Mouse (Mus musculus): ENCODE measurements around the gene Klk1b3.
A peak's percentile ranks its signal among the peaks of the same experiment; 100 is the strongest.
"Not testable (repeated sequence)": the region's sequence is repeated elsewhere in the genome, so short reads cannot be mapped to it uniquely, and the experiment has no call there.

Klk1b3 gene

GRCm38 (mm10) chr7:44197891-44198290, at the start of gene Klk1b3:
Gene Klk1b3, plus strand, starts transcription at chr7:44198191.
- no peak for DNase-seq (ENCODE audit: low read depth, low spot score)

- no peak for DNase-seq (ENCODE audit: low read depth, low spot score)
These were observed 18.5 kb upstream of the Klk1b3 start for GRCm38 (mm10) chr7:44179299-44180045.

GRCm38 (mm10) chr7:44186516-44186915, 11.5 kb upstream of the Klk1b3 start:
- DNase-seq (ENCODE audit: low read depth, low spot score): not testable (repeated sequence)

GRCm38 (mm10) chr7:44187936-44188335, 10.1 kb upstream of the Klk1b3 start, which contains the start of gene Klk1b24:
Gene Klk1b24, plus strand, starts transcription at chr7:44188236.
- peak; percentile 7 for DNase-seq (ENCODE audit: low read depth, low spot score)

GRCm38 (mm10) chr7:44193466-44193865, 4.5 kb upstream of the Klk1b3 start:
- not testable (repeated sequence) for DNase-seq (ENCODE audit: low read depth, low spot score)

GRCm38 (mm10) chr7:44207135-44207534, 9.1 kb downstream of the Klk1b3 start, which contains the start of gene Klk1b4:
Gene Klk1b4, plus strand, starts transcription at chr7:44207435.
- DNase-seq (ENCODE audit: low read depth, low spot score): not testable (repeated sequence)

GRCm38 (mm10) chr7:44208307-44208706, 10.3 kb downstream of the Klk1b3 start:
- DNase-seq (ENCODE audit: low read depth, low spot score): no peak

GRCm38 (mm10) chr7:44215645-44216044, 17.7 kb downstream of the Klk1b3 start, which contains the start of gene Klk1b5:
Gene Klk1b5, plus strand, starts transcription at chr7:44215945.
- no peak for DNase-seq (ENCODE audit: low read depth, low spot score)

- not testable (repeated sequence) for DNase-seq (ENCODE audit: low read depth, low spot score)
These were observed 23.6 kb downstream of the Klk1b3 start for GRCm38 (mm10) chr7:44221601-44222000.

GRCm38 (mm10) chr7:44222335-44222734, 24.3 kb downstream of the Klk1b3 start:
- DNase-seq (ENCODE audit: low read depth, low spot score): not testable (repeated sequence)

GRCm38 (mm10) chr7:44225076-44225475, 27.1 kb downstream of the Klk1b3 start, which contains the start of gene Klk1:
Gene Klk1, plus strand, starts transcription at chr7:44225360.
- DNase-seq (ENCODE audit: low read depth, low spot score): no peak

- no peak for DNase-seq (ENCODE audit: low read depth, low spot score)
These were observed 37.9 kb downstream of the Klk1b3 start, which contains the start of gene Gm36864 for GRCm38 (mm10) chr7:44235909-44236308. Gene Gm36864, plus strand, starts transcription at chr7:44236177.

GRCm38 (mm10) chr7:44239913-44240312, 41.9 kb downstream of the Klk1b3 start:
- no peak for DNase-seq (ENCODE audit: low read depth, low spot score)

GRCm38 (mm10) chr7:44240712-44241111, 42.7 kb downstream of the Klk1b3 start:
- DNase-seq (ENCODE audit: low read depth, low spot score): no peak

GRCm38 (mm10) chr7:44241163-44241562, 43.2 kb downstream of the Klk1b3 start:
- DNase-seq (ENCODE audit: low read depth, low spot score): no peak

GRCm38 (mm10) chr7:44244080-44244479, 46.1 kb downstream of the Klk1b3 start:
- no peak for DNase-seq (ENCODE audit: low read depth, low spot score)

- DNase-seq (ENCODE audit: low read depth, low spot score): peak; percentile 86
These were observed 48.3 kb downstream of the Klk1b3 start, which contains the start of the genes 1700028J19Rik and 2410002F23Rik for GRCm38 (mm10) chr7:44246055-44246983. Gene 1700028J19Rik, minus strand, starts transcription at chr7:44246695. Gene 2410002F23Rik, plus strand, starts transcription at chr7:44246722.

GRCm38 (mm10) chr7:44246984-44247470, 49.0 kb downstream of the Klk1b3 start:
- peak; percentile 29 for DNase-seq (ENCODE audit: low read depth, low spot score)

- DNase-seq (ENCODE audit: low read depth, low spot score): no peak
These were observed 50.0 kb downstream of the Klk1b3 start for GRCm38 (mm10) chr7:44247971-44248370.

- no peak for DNase-seq (ENCODE audit: low read depth, low spot score)
These were observed 51.3 kb downstream of the Klk1b3 start for GRCm38 (mm10) chr7:44249248-44249647.

- DNase-seq (ENCODE audit: low read depth, low spot score): not testable (repeated sequence)
These were observed 52.8 kb downstream of the Klk1b3 start for GRCm38 (mm10) chr7:44250732-44251275.

All from skeletal muscle tissue, adult 2 months (tissue).